Mouse (Mus musculus): Measurements from ENCODE around the gene Olfr1164. TPM values are rescaled to one million over a fixed set of nuclear protein-coding genes. Genes with fewer than 3 reads are reported as not detected.

Olfr1164 gene
- not detected in 2 replicates for total RNA-seq (2012; rRNA removed)
- polyA plus RNA-seq (2012; ENCODE audit: insufficient read depth in 1 of 2, insufficient read length in 2 of 2, low read depth in 1 of 2, low replicate concordance in 2 of 2, missing spikeins in 1 of 2): not detected

- no peak within 1 kb of the TSS for H3K27ac ChIP-seq (ENCODE audit: control insufficient read depth, low read depth, low read length)
- no peaks in the 10 kb centered on the region for H3K4me1 ChIP-seq (ENCODE audit: control insufficient read depth in 1 of 2, insufficient read depth in 2 of 2, low read length in 2 of 2)
- no peak within 1 kb of the TSS for H3K9ac ChIP-seq (ENCODE audit: control insufficient read depth, low read depth, low read length, poor library complexity, severe bottlenecking)
- TF ChIP-seq ELF1 (IDR thresholded peaks at IDR 0.05; ENCODE audit: low read depth, low read length) (no peak), BHLHE40 (IDR thresholded peaks at IDR 0.05; ENCODE audit: borderline replicate concordance, low read depth, low read length) (no peak), ZKSCAN1 (IDR thresholded peaks at IDR 0.05; ENCODE audit: low read depth, low read length) (no peak), GABPA (IDR thresholded peaks at IDR 0.05; ENCODE audit: low read depth, low read length) (no peak), TCF12 (IDR thresholded peaks at IDR 0.05; ENCODE audit: low read depth, low read length) (no peak), POLR2AphosphoS5 (IDR thresholded peaks at IDR 0.05; ENCODE audit: borderline replicate concordance, low read depth, low read length) (no peak), TBP (IDR thresholded peaks at IDR 0.05; ENCODE audit: low read depth, low read length) (no peak), CTCF (IDR thresholded peaks at IDR 0.05 in 2 of 3, conservative IDR thresholded peaks at IDR 0.05 in 1 of 3; ENCODE audit: control insufficient read depth in 1 of 3, insufficient read depth in 1 of 3, low read depth in 2 of 3, low read length in 3 of 3, poor library complexity in 1 of 3, severe bottlenecking in 1 of 3) (no peak), ZMIZ1 (IDR thresholded peaks at IDR 0.05; ENCODE audit: low read depth, low read length) (no peak), E2F4 (IDR thresholded peaks at IDR 0.05; ENCODE audit: borderline replicate concordance, low read depth, low read length) (no peak), ZC3H11A (IDR thresholded peaks at IDR 0.05; ENCODE audit: low read depth, low read length) (no peak), SIN3A (IDR thresholded peaks at IDR 0.05; ENCODE audit: low read length) (no peak), KAT2A (conservative IDR thresholded peaks at IDR 0.05; ENCODE audit: low read depth, low read length) (no peak), EP300 (IDR thresholded peaks at IDR 0.05; ENCODE audit: low read depth in 1 of 2, low read length in 2 of 2) (no peak), MAX (IDR thresholded peaks at IDR 0.05; ENCODE audit: low read length) (no peak), ETS1 (IDR thresholded peaks at IDR 0.05; ENCODE audit: low read depth, low read length) (no peak), UBTF (IDR thresholded peaks at IDR 0.05; ENCODE audit: borderline replicate concordance, insufficient read depth, low read depth, low read length) (no peak), ZNF384 (IDR thresholded peaks at IDR 0.05; ENCODE audit: low read depth, low read length) (no peak)
- no peaks in the 10 kb centered on the region for H3K9me3 ChIP-seq (replicated peaks; ENCODE audit: insufficient read depth, low read length)
- H3K79me2 ChIP-seq (ENCODE audit: control insufficient read depth, insufficient read depth, low read length, poor library complexity): no peaks in the 10 kb centered on the region
- no peaks in the 10 kb centered on the region for H3K27me3 ChIP-seq (ENCODE audit: control insufficient read depth in 1 of 2, insufficient read depth in 2 of 2, low read length in 2 of 2)
- no peak for DNase-seq (ENCODE audit: low read depth, low spot score)
- no peak within 1 kb of the TSS for H3K4me3 ChIP-seq (ENCODE audit: control insufficient read depth in 1 of 2, insufficient read depth in 1 of 2, low read depth in 2 of 2, low read length in 2 of 2)
- H3K36me3 ChIP-seq (ENCODE audit: control insufficient read depth in 1 of 2, insufficient read depth in 2 of 2, low read length in 2 of 2): no peaks in the 10 kb centered on the region
Measured at GRCm38 (mm10) chr2:88093866-88094265, at the start of gene Olfr1164. TSS of gene Olfr1164 (minus strand) at chr2:88093966.

- Histone ChIP-seq H3K27me3 (ENCODE audit: control insufficient read depth in 1 of 2, insufficient read depth in 2 of 2, low read length in 2 of 2) (no peaks in the 10 kb centered on the region), H3K4me1 (ENCODE audit: control insufficient read depth in 1 of 2, insufficient read depth in 2 of 2, low read length in 2 of 2) (no peaks in the 10 kb centered on the region), H3K4me3 (ENCODE audit: control insufficient read depth in 1 of 2, insufficient read depth in 1 of 2, low read depth in 2 of 2, low read length in 2 of 2) (no peak within 1 kb of the TSS), H3K27ac (ENCODE audit: control insufficient read depth, low read depth, low read length) (no peak within 1 kb of the TSS), H3K9ac (ENCODE audit: control insufficient read depth, low read depth, low read length, poor library complexity, severe bottlenecking) (no peak within 1 kb of the TSS), H3K9me3 (replicated peaks; ENCODE audit: insufficient read depth, low read length) (no peaks in the 10 kb centered on the region), H3K79me2 (ENCODE audit: control insufficient read depth, insufficient read depth, low read length, poor library complexity) (no peaks in the 10 kb centered on the region), H3K36me3 (ENCODE audit: control insufficient read depth in 1 of 2, insufficient read depth in 2 of 2, low read length in 2 of 2) (no peaks in the 10 kb centered on the region)
- DNase-seq (ENCODE audit: low read depth, low spot score): no peak
- no peak for TF ChIP-seq RAD21 (IDR thresholded peaks at IDR 0.05; ENCODE audit: low read depth, low read length)
- TF ChIP-seq TAL1 (IDR thresholded peaks at IDR 0.05; ENCODE audit: low read length): no peak
- TF ChIP-seq GATA1 (IDR thresholded peaks at IDR 0.05; ENCODE audit: low read depth, low read length): no peak
- no peak for TF ChIP-seq ELF1 (IDR thresholded peaks at IDR 0.05; ENCODE audit: low read depth, low read length)
- no peak for TF ChIP-seq POLR2AphosphoS2 (IDR thresholded peaks at IDR 0.05; ENCODE audit: low read length)
- TF ChIP-seq E2F4 (IDR thresholded peaks at IDR 0.05; ENCODE audit: borderline replicate concordance, low read depth, low read length): no peak
- TF ChIP-seq TBP (IDR thresholded peaks at IDR 0.05; ENCODE audit: low read depth, low read length): no peak
Measured at GRCm38 (mm10) chr2:88128172-88128571, 34.4 kb upstream of the Olfr1164 start, which contains the start of gene Olfr1166. TSS of gene Olfr1166 (minus strand) at chr2:88128272.
